Mouse (Mus musculus) olfactory bulb, adult 2 months (tissue): ENCODE results near the gene Capn15. TPM values are rescaled to one million over a fixed set of nuclear protein-coding genes. Genes with fewer than 3 reads are reported as not detected.

ENCODE experiments used
- H3K27ac ChIP-seq: fragments of 200-500 bp; 2 replicates; pipeline ENCODE4 v1.5.1; 2012; ENCODE audit warnings: low read depth, low read length; ENCODE audit not compliant: insufficient read depth
- H3K4me1 ChIP-seq: fragments of 200-500 bp; 2 replicates; pipeline ENCODE4 v1.6.1; 2012; ENCODE audit warnings: low read length; ENCODE audit not compliant: control insufficient read depth, insufficient read depth
- H3K4me3 ChIP-seq: fragments of 200-500 bp; 2 replicates; pipeline ENCODE4 v1.5.1; 2012; ENCODE audit warnings: mild to moderate bottlenecking, low read depth, low read length, moderate library complexity; ENCODE audit not compliant: insufficient read depth
- CTCF ChIP-seq: fragments of 200-500 bp; IDR thresholded peaks from 2 replicates; pipeline ENCODE4 v1.5.1; 2012; ENCODE audit warnings: low read depth, mild to moderate bottlenecking, low read length, moderate library complexity; ENCODE audit not compliant: insufficient read depth
- POLR2A ChIP-seq: fragments of 200-500 bp; IDR thresholded peaks from 2 replicates; pipeline ENCODE4 v1.6.1; 2012; ENCODE audit warnings: mild to moderate bottlenecking, low read depth, low read length, moderate library complexity; ENCODE audit not compliant: insufficient read depth
- WGBS: fragments of 180-500 bp; shearing (Covaris S2); methylation state at CpG from one replicate; pipeline ENCODE4 v1.1.7; 2018; 5-methylcytosine and 5-hydroxymethylcytosine counted together
- polyA plus RNA-seq: library from polyadenylated mRNA; stranded (reverse); fragments of >200 nt; gene quantifications from 2 replicates; pipeline ENCODE4 v1.2.4, GENCODE M21; 2012; ENCODE audit warnings: low replicate concordance; ENCODE audit not compliant: missing spikeins, insufficient read depth, insufficient read length

The Capn15 gene
- polyA plus RNA-seq, 1 experiment = not detected

- no peak for TF ChIP-seq POLR2A
- TF ChIP-seq CTCF = no peak
- Histone ChIP-seq H3K4me1 (no peaks in the 10 kb centered on the region), H3K4me3 (no peak overlapping the region), H3K27ac (no peak overlapping the region)
- WGBS = 90% methylated on average over 7 of the region's 7 CpGs
Measured at GRCm38 (mm10) chr17:25962413-25962905, 23.1 kb downstream of the Capn15 start.

- TF ChIP-seq POLR2A = no peak
- no peak for TF ChIP-seq CTCF
- Histone ChIP-seq H3K27ac (no peak overlapping the region), H3K4me3 (no peak overlapping the region), H3K4me1 (no peaks in the 10 kb centered on the region)
- WGBS = 99% methylated on average over 5 of the region's 5 CpGs
Measured at GRCm38 (mm10) chr17:25961566-25961965, 24.0 kb downstream of the Capn15 start.

- TF ChIP-seq POLR2A (no peak), CTCF (no peak)
- H3K4me3 ChIP-seq = no peak overlapping the region
- no peaks in the 10 kb centered on the region for H3K4me1 ChIP-seq
- 91% methylated on average over 23 of the region's 23 CpGs for WGBS
- H3K27ac ChIP-seq = no peak overlapping the region
Measured at GRCm38 (mm10) chr17:25959630-25960467, 25.7 kb downstream of the Capn15 start.

GRCm38 (mm10) chr17:25958771-25959494, 26.7 kb downstream of the Capn15 start:
- 89% methylated on average over 11 of the region's 11 CpGs for WGBS
- no peak overlapping the region for H3K27ac ChIP-seq
- no peak for TF ChIP-seq POLR2A
- TF ChIP-seq CTCF = no peak
- no peak overlapping the region for H3K4me3 ChIP-seq
- H3K4me1 ChIP-seq = no peaks in the 10 kb centered on the region

- WGBS = 77% methylated on average over 14 of the region's 14 CpGs
- Histone ChIP-seq H3K4me3 (no peak overlapping the region), H3K4me1 (no peaks in the 10 kb centered on the region), H3K27ac (no peak overlapping the region)
- TF ChIP-seq CTCF (no peak), POLR2A (no peak)
Measured at GRCm38 (mm10) chr17:25957586-25958051, 28.0 kb downstream of the Capn15 start.

- Histone ChIP-seq H3K4me1 (peaks cover 5% of the 10 kb centered on the region), H3K27ac (no peak overlapping the region), H3K4me3 (no peak overlapping the region)
- WGBS = 87% methylated on average over 7 of the region's 7 CpGs
- TF ChIP-seq CTCF (no peak), POLR2A (no peak)
Measured at GRCm38 (mm10) chr17:25956631-25957030, 29.0 kb downstream of the Capn15 start.

GRCm38 (mm10) chr17:25956201-25956600, 29.4 kb downstream of the Capn15 start:
- Histone ChIP-seq H3K4me3 (no peak overlapping the region), H3K4me1 (peaks cover 9% of the 10 kb centered on the region), H3K27ac (no peak overlapping the region)
- 81% methylated on average over 7 of the region's 7 CpGs for WGBS
- no peak for TF ChIP-seq CTCF
- no peak for TF ChIP-seq POLR2A

- WGBS = 64% methylated on average over 3 of the region's 3 CpGs
- peaks cover 12% of the 10 kb centered on the region for H3K4me1 ChIP-seq
Measured at GRCm38 (mm10) chr17:25955736-25956135, 29.9 kb downstream of the Capn15 start.

GRCm38 (mm10) chr17:25954671-25955070, 30.9 kb downstream of the Capn15 start:
- TF ChIP-seq CTCF (no peak), POLR2A (no peak)
- 65% methylated on average over 2 of the region's 2 CpGs for WGBS
- H3K4me1 ChIP-seq = peaks cover 12% of the 10 kb centered on the region
- no peak overlapping the region for H3K4me3 ChIP-seq
- H3K27ac ChIP-seq = no peak overlapping the region

More at GRCm38 (mm10) chr17:25955736-25956135, 29.9 kb downstream of the Capn15 start:
- Histone ChIP-seq H3K4me3 (no peak overlapping the region), H3K27ac (no peak overlapping the region)
- TF ChIP-seq CTCF = no peak
